Mouse (Mus musculus): ENCODE data around the gene Stk17b. TPM values are rescaled to one million over a fixed set of nuclear protein-coding genes. Genes with fewer than 3 reads are reported as not detected.

Stk17b gene
- total and polyA plus RNA-seq, 3 experiments = 6.4 to 8.0 TPM; not detected in 1

Other genes with a start within 250 kb of the Stk17b start
- gene Dnah7a, start 78.4 kb downstream of the Stk17b start, total RNA-seq (2012; rRNA removed) = not detected in 2 replicates
- gene Dnah7a, start 78.4 kb downstream of the Stk17b start, polyA plus RNA-seq (2012; ENCODE audit: insufficient read depth in 1 of 2, insufficient read length in 2 of 2, low read depth in 1 of 2, low replicate concordance in 2 of 2, missing spikeins in 1 of 2) = not detected